Comparison of ENCODE assay signal across 19 mouse cellular contexts in genomic region chr13:110882173-110882572, GRCm38 (mm10).
DNase-seq lines count a peak whose midpoint lies in the region; TF ChIP-seq lines count a peak whose summit lies in the region.
"Had no signal": no experiment of that assay in that cellular context is flagged by ENCODE, and none has a peak within 500 bp of the region (broad histone marks: within the 10 kb centered on the region; RNA-seq: fewer than 3 reads in every experiment).

No protein-coding gene starts in this region.

- no peaks in the 10 kb centered on the region for H3K36me3 ChIP-seq in myocyte (ENCODE audit: control insufficient read depth, insufficient read depth)
- H3K36me3 ChIP-seq: heart, embryonic 15.5 days; hindbrain, embryonic 15.5 days; intestine, embryonic 15.5 days; liver, embryonic 15.5 days; midbrain, embryonic 10.5 days; stomach, embryonic 15.5 days had no signal

- no peak overlapping the region for H3ac ChIP-seq in myocyte (ENCODE audit: control insufficient read depth, insufficient read length)

- no peaks in the 10 kb centered on the region for H3K4me1 ChIP-seq in cortical plate, adult 2 months (ENCODE audit: control insufficient read depth, insufficient read depth, low read length)
- H3K4me1 ChIP-seq: hindbrain, embryonic 15.5 days; intestine, embryonic 15.5 days; liver, embryonic 15.5 days; midbrain, embryonic 10.5 days; stomach, embryonic 15.5 days had no signal

- H3K4me3 ChIP-seq in cortical plate, adult 2 months (ENCODE audit: insufficient read depth, low read length) = no peak overlapping the region
- no peak overlapping the region for H3K4me3 ChIP-seq in myocyte
- H3K4me3 ChIP-seq: hindbrain, embryonic 15.5 days; intestine, embryonic 15.5 days; liver, embryonic 15.5 days; midbrain, embryonic 10.5 days; stomach, embryonic 15.5 days had no signal

- no peaks in the 10 kb centered on the region for H3K27me3 ChIP-seq in myocyte (ENCODE audit: control insufficient read depth, insufficient read depth, insufficient read length)
- H3K27me3 ChIP-seq: heart, embryonic 15.5 days; hindbrain, embryonic 15.5 days; intestine, embryonic 15.5 days; liver, embryonic 15.5 days; stomach, embryonic 15.5 days had no signal

- no peak for TF ChIP-seq POLR2A in cortical plate, adult 2 months (IDR thresholded peaks at IDR 0.05; ENCODE audit: extremely low read depth, insufficient read depth, low read length)
- TF ChIP-seq POLR2A in myocyte (IDR thresholded peaks at IDR 0.05; ENCODE audit: insufficient read length, low read depth) = no peak

- no peaks in the 10 kb centered on the region for H3K79me2 ChIP-seq in myocyte (ENCODE audit: control insufficient read depth, insufficient read depth)

- peak; percentile 46 to 57 for DNase-seq in layer of hippocampus, adult 18-20 months (ENCODE audit: low spot score in 2 of 2)
- DNase-seq in layer of hippocampus, adult 11-12 months (ENCODE audit: low spot score) = no peak
- peak; percentile 50 for DNase-seq in right cerebral cortex, adult 18-20 months
- no peak for DNase-seq in right cerebral cortex, postnatal 4 days
- no peak for DNase-seq in T-cell, adult 2 months (ENCODE audit: low spot score)
- DNase-seq: cerebellum, adult 11 months; embryo, embryonic 11 days; kidney, postnatal 10 days; retina, postnatal 1 day; thymus, postnatal 14 days had no signal

- no peak for TF ChIP-seq CTCF in cortical plate, adult 2 months (IDR thresholded peaks at IDR 0.05; ENCODE audit: extremely low read depth, insufficient read depth, low read length)

- peak overlapping the region; percentile 57 for H3K4me2 ChIP-seq in myocyte (ENCODE audit: low read depth)
- H3K4me2 ChIP-seq: hindbrain, embryonic 15.5 days; intestine, embryonic 15.5 days; liver, embryonic 15.5 days; stomach, embryonic 15.5 days had no signal

- 0 out of 2 replicates have a peak overlapping the region, but pooled peaks have one; percentile 48 for H3K27ac ChIP-seq in cortical plate, adult 2 months (ENCODE audit: insufficient read depth, low read length)
- H3K27ac ChIP-seq: heart, embryonic 15.5 days; hindbrain, embryonic 15.5 days; intestine, embryonic 15.5 days; liver, embryonic 15.5 days; macrophage; midbrain, embryonic 10.5 days; stomach, embryonic 15.5 days had no signal

TF ChIP-seq in myocyte, 11 proteins besides CTCF, POLR2A, EP300 and RAD21:
- no peak for TF ChIP-seq POLR2AphosphoS2 (IDR thresholded peaks at IDR 0.05; ENCODE audit: insufficient read length, low read depth)
- TF ChIP-seq MYOD1 (IDR thresholded peaks at IDR 0.05; ENCODE audit: control insufficient read depth in 1 of 3, insufficient read length in 2 of 3, low read depth in 2 of 3) = no peak
- TF ChIP-seq MAX (IDR thresholded peaks at IDR 0.05; ENCODE audit: low read depth) = no peak
- no peak for TF ChIP-seq USF1 (IDR thresholded peaks at IDR 0.05; ENCODE audit: low read depth)
- no peak for TF ChIP-seq CEBPB (IDR thresholded peaks at IDR 0.05; ENCODE audit: insufficient read depth, poor library complexity, severe bottlenecking)
- TF ChIP-seq E2F4 (IDR thresholded peaks at IDR 0.05; ENCODE audit: insufficient read depth) = no peak
- TF ChIP-seq TCF12 (IDR thresholded peaks at IDR 0.05; ENCODE audit: insufficient read depth, poor library complexity, severe bottlenecking) = no peak
- TF ChIP-seq REST (IDR thresholded peaks at IDR 0.05; ENCODE audit: insufficient read depth, insufficient read length) = no peak
- no peak for TF ChIP-seq SRF (IDR thresholded peaks at IDR 0.05; ENCODE audit: control insufficient read depth, insufficient read length, low read depth)
- TF ChIP-seq MYOG (IDR thresholded peaks at IDR 0.05; ENCODE audit: control insufficient read depth in 1 of 3, insufficient read depth in 1 of 3, insufficient read length in 2 of 3, low read depth in 2 of 3) = no peak
- no peak for TF ChIP-seq TCF3 (IDR thresholded peaks at IDR 0.05; ENCODE audit: insufficient read length, low read depth)

Comparison
In these comparisons a context has a peak if more than half of its experiments do, and no peak if none do; other contexts are left out.
1. DNase-seq: peak in layer of hippocampus, adult 18-20 months (2 of 2) and right cerebral cortex, adult 18-20 months (single experiment); none in layer of hippocampus, adult 11-12 months (single experiment), right cerebral cortex, postnatal 4 days (single experiment) and T-cell, adult 2 months (single experiment).